Mouse (Mus musculus) liver, adult (tissue): Measurements from ENCODE around the gene Gm10058.
"Not testable (repeated sequence)": the region's sequence is repeated elsewhere in the genome, so short reads cannot be mapped to it uniquely, and the experiment has no call there.

Experiments used
- GATA4 ChIP-seq: IDR thresholded peaks from 2 replicates; pipeline ENCODE4 v1.6.1; 2014; ENCODE audit warnings: mild to moderate bottlenecking, low read length; ENCODE audit not compliant: insufficient replicate concordance

Gm10058 gene

DNA sequence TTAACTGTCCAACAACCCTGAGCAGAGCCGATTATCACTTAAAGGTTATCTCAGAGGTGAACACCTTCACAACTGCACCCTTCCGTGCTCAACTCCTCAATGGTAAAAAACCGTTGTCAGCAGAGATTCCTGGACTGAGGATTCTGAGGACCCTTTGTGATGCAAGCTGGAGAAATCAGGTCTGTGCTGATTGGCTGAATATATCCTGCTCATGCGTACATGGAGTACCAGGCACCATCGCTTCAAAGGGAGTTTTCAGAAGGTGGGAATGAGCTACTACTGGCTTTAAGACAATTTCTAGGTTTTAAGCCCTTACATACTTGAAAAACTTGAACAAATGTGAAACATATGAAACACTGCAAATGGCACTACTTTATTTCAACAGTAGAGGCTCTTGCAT is at the start of gene Gm10058:
TSS of gene Gm10058 (minus strand) at position 101 of the 400 bp plus-strand sequence.
- not testable (repeated sequence) for TF ChIP-seq GATA4
